Mouse (Mus musculus): ENCODE measurements at regions not wholly inside any gene's neighbourhood (a gene's known extent, or its start where the extent isn't known, plus 50 kb on each side); places are given as distances from the start of the nearest gene placed in this dataset.
"Not testable (repeated sequence)": the region's sequence is repeated elsewhere in the genome, so short reads cannot be mapped to it uniquely, and the experiment has no call there.

DNA sequence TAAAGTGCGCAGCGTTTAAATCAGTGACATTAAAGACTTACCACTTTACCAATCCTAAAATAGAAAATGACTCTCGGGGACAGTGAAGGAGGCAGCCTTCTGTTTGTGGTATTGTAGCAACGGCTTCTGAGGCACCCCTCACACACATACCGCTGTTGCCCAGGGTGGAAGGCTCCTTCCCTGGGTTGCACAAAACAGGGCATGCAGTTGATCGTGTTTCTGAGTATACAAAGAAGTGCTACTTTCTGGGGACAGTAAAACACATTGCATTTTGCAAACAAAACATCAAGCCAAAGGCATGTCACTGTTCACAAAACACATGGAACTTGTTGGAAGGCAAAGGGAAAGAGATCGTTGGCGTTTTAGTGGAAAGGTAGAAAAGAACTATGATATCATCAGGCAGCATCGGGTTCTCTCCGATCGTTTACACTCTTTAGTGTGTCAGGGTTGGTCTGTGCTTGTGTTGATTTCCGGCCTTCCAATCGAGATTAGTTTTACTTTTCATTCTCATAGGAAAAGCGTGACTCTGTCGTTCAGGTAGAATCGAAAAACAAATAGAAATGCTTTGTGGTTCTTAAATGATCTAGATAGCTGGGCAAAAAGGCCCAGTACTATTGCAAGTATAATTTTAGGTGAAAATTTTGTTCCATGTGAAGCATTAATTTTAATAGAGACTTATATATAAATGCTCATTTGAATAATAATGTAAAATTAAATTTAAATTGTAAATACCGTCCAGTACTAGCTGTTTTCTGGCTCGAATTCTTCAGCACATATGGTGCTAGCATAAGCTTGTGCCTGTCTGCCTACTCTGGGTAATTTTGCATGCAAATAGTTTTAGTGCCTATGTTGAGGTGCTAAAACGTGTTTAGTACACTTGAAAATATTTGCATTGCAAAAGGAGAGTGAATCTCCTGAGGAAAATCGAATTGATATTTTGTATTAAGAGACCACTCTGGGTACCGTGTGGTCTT, 123.1 kb upstream of the Mpdz start:
- DNase-seq (ENCODE audit: low spot score), result no peak
- intact Hi-C loops (cut with DNase I), result loop anchor here (1.0 to 10.0 kb wide), 3 partner anchors 191 to 1024 kb away; no protein-coding TSS in a partner anchor

DNA sequence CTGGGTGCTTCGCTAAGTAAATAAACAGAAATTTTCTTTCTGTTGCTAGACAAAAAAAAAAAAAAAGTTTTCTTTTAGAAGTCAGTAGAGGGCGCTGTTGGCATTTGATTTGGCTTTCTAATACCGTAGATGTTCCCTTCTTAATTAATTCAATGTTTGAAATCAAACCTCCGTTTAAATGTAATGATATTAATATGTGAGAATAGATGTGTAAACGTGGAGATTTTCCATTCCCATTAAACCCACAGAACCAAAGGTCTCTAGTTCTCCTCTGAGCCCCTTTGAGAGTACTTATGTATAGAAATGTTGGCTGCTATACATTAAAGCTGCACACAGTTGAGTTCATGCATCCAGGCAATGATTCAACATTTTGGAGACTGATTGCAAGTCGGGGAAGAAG, 121.8 kb upstream of the Mpdz start:
- DNase-seq (ENCODE audit: low spot score), result no peak

DNA sequence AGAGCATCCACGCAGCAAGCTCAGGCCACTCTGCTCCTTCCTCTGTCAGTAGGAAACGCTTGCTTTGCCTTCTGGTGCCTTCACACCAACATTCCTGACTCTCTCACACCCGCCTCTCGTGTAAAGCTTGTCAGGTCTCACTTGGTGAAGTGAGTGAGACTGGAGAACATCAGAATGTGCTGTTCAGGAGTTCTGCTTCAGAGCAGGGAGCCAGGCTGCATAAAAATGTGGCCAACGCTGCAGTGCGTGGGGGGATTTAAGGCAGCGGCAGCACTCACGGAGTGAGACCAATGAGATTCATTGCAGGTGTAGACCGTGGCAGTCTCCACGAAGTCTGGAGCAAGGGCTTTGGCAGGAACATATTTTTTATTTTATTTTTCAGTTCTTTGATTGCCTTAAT, 121.0 kb upstream of the Mpdz start:
- intact Hi-C loops (cut with DNase I), result loop anchor here (5.0 to 10.0 kb wide), 3 partner anchors 189 to 1049 kb away; no protein-coding TSS in a partner anchor
- no peak for DNase-seq (ENCODE audit: low spot score)

More for the DNA sequence above, 121.8 kb upstream of the Mpdz start:
- intact Hi-C loops (cut with DNase I), result loop anchor here (2.0 to 10.0 kb wide), 4 partner anchors 190 to 1048 kb away; no protein-coding TSS in a partner anchor

DNA sequence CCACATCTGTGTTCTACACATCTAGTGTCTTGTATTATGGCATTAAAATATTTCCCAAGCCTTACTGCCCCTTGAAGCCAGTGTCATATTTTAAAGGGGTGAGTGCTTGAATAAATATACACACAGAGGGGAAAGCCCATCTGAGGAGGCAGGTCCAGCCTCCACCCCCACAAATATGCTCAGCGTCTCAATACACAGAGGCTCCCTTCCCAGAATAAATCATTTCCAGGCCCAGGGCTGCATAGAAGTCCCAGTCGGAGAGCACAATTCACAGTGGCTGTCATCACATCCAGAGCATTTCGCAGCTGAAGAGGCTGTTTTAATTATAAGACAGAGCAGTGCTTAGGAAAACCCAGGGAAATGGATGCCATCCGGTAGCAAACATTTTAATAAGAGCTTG, 118.8 kb upstream of the Mpdz start:
- DNase-seq (ENCODE audit: low spot score), result no peak
- intact Hi-C loops (cut with DNase I), result loop anchor here (5.0 to 10.0 kb wide), 3 partner anchors 187 to 1051 kb away; no protein-coding TSS in a partner anchor

DNA sequence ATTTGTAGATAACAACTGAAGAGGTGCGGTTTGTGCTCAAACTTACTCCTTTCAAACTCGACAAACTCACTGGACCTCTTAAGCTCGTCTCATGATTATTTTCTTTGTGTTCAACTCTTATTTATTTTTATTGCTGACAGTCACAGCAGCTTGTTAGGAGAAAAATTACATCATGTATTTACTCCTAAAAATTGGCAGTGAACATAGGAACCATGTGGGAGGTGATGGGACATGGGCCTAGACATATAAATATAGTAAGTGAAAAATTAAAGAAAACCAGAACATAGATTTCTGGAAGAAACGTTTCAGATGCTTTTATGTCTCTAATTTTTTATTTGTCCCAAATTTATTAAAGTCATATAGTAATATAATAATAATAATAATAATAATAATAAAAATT, 108.2 kb upstream of the Mpdz start:
- intact Hi-C loops (cut with DNase I), result no loop called here
- no peak for DNase-seq (ENCODE audit: low spot score)

DNA sequence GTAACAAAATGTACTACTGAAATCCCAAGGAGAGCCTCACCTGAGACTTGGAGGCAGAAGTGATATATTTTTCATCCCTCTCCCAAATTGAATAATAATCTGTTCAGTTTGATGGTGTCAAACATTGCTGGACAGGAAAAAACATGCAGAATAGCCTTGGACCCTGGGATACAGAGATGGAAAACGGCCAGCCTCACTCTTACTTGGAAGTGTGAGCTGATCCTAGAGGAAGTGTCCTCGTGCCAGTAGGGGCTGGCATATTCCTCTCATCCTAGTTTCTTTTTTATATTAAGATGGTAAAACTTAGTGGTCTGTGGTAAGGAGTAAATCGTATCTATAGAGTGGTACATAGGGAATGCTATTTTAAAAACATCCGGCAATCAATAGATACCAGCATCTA, 107.6 kb upstream of the Mpdz start:
- intact Hi-C loops (cut with DNase I), result no loop called here
- no peak for DNase-seq (ENCODE audit: low spot score)

DNA sequence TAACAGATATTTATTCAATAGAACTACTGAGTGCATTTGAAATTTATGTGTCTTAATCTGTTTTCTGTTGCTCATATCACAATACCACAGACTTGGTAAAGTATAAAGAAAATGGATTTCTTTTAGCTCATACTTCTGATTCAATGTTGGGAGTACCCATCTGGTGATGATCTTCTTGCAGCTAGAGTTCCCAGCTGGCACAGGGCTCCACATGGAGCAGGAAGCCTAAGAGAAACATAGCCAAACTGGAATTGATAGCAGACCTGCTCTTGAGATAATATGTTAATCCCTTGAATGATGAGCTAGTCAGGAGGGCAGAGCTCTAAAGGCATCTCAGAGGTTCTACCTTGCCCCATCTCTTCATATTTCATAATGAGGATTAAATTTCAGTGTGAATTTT, 97.9 kb upstream of the Mpdz start:
- no peak for DNase-seq (ENCODE audit: low spot score)
- intact Hi-C loops (cut with DNase I), result no loop called here

DNA sequence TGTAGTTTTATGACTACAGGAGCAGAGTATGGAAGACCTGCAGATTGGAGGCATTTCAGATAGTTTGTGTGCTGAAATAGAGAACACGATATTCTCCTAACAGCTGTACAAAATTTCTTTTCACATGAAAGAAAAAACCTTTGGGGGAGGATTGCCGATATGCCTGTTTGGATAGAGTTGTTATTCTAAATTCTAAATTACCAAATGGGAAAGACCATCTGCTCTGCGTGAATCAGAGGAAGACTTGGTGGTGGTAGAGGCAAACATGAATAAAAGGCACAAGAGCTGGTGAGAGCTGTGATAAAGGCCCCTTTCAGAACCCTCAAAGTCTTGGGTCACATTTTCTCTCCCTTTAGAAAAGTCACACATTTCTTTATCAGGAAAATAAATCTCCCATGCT, 96.9 kb upstream of the Mpdz start:
- no peak for DNase-seq (ENCODE audit: low spot score)
- intact Hi-C loops (cut with DNase I), result no loop called here

DNA sequence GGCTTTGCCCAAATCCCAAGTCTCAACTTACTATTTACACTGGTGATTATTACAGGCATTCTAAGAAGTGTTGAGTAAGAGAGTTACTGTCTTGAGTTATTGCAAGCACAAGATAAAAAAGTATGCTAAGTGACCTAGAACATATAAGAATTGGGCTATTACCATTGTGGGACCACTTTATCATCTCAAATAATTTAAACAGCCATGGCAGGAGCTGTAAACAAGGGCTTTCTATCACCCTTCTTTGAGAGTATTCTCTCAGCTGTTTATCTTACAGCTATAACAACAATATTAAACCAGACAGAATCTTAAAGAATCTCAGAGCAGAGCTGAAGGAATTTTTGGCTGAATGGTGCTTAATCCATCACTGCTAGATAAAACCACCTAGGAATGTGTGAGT, 94.2 kb upstream of the Mpdz start:
- no peak for DNase-seq (ENCODE audit: low spot score)
- intact Hi-C loops (cut with DNase I), result no loop called here

DNA sequence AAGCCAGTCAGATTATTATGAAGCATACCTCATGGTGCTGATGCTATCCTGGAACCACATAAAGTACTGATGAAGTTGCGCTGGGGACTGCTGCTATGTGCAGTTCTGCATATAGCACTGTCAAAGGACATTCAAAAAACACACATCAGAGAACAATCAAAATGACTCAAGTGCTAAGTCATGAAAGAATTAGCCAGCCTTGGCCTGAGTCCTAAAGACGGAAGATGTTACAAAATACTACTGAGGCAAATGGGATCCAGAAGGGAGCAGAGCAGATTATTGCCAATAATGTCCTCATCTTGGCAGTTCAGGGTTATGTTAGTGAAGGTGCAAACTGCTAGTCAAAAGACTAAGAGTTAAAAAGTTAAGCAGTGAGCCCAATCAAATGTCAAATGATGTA, 87.9 kb upstream of the Mpdz start:
- peak; percentile 7 for DNase-seq (ENCODE audit: low spot score)
- intact Hi-C loops (cut with DNase I), result no loop called here

DNA sequence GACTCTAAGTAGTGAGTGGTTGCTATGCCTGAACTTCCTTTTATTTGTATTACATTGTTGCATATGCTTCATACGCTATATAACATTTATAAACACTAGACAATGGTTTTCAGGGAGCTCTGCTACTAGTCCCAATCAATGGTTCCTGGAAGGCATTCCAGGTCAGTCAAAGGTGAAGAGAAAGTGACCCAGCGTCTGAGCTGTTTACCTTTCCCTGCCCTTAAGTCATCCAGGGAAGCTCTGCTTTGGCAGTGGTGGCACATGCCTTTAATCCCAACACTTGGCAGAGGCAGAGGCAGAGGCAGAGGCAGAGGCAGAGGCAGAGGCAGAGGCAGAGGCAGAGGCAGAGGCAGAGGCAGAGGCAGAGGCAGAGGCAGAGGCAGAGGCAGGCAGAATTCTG, 76.5 kb upstream of the Mpdz start:
- DNase-seq (ENCODE audit: low spot score); intact Hi-C loops (cut with DNase I): not testable (repeated sequence)

DNA sequence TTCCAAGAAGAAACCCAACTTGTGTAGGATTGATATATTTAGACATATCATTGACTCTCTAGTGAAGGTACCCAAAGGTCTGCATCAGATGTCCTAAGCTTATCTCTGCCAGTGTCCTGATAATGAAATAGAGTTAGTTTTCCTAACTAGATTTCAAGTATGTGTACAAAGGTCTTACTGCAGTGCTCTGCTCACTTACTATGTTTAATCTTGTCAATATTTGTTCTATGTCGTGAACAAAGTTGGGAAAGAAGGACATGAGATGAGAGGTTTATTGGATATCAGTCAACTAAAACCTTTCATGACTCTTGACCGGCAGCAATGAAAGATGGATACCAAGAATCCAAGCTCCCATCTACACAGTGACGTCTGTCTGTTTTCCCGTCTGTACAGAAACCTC, 71.9 kb upstream of the Mpdz start:
- intact Hi-C loops (cut with DNase I), result no loop called here
- no peak for DNase-seq (ENCODE audit: low spot score)

DNA sequence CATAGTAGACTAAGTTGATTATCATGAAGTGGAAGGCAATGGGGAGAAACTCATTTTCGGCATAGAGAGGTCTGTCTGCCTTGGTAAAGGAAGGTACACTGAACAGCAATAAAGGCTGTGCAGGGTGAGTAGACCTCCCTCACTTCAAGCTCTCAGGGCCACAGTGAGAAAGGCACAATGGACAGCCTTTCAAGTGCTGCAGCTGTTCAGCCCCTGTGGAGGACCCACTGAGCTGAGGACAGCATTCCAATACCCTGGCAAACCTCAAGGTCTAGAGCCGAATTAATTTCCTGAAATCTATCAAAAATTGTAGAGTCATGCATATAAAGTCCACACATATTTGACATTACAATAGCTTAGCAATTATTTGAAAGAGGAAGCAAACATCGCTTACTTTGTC, 69.8 kb upstream of the Mpdz start:
- no peak for DNase-seq (ENCODE audit: low spot score)
- intact Hi-C loops (cut with DNase I), result no loop called here

DNA sequence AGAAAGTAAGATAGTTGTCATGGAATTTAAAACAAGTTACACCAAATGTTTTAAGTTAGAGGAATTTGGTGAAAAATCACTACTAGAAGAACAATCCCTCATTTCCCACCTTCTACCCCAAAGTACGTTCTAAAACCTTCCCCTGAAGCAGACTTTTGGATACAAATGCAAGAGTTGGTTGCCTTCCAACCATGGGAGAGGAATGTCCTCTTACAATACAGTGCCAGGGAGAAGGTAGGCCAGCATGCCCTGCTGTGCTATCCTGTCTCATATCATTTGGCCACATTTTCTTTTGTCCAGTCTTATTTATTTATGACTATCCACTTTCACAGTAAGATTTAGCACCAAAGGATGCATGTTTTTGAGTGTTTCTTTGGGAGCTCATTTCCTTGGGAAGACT, 66.2 kb upstream of the Mpdz start:
- intact Hi-C loops (cut with DNase I), result no loop called here

DNA sequence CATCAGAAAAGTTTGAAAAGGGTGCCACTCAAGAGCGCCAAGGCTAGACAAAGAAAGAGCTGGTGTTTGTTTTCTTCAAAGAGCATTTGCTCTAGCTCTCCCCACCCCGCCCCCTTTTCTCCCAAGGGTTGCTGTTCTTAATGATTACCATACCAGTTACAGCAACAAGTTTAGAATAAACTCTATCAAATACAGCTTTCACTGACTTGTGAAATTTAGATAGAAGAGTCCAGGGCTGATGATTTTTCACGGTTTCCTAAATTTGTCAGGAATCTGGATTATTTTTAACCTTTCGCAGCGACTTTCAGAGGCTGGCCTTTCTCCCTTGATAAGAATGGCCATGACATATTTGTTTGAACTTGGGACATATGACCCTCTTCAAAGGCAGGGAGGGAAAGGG, 64.2 kb upstream of the Mpdz start:
- no peak for DNase-seq (ENCODE audit: low spot score)
- intact Hi-C loops (cut with DNase I), result no loop called here

More for the DNA sequence above, 66.2 kb upstream of the Mpdz start:
- DNase-seq (ENCODE audit: low spot score), result no peak

DNA sequence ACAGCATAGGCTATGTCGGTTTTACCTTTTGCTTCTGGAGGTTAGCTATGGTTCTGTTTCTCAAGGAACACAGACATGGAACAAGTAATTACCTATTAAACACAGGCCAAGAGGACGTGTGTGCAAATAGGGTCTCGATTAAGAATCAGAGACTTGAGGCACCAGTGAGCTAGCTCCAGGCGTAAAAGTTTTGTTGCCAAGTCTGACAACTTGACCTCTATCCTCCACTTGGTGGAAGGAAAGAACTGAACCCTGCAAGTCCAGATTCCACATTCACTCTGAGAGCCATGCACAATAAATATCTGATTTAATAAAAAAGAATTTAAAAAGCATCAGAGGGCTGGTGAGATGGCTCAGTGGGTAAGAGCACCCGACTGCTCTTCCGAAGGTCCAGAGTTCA, 63.7 kb upstream of the Mpdz start:
- intact Hi-C loops (cut with DNase I), result no loop called here
- DNase-seq (ENCODE audit: low spot score), result no peak

DNA sequence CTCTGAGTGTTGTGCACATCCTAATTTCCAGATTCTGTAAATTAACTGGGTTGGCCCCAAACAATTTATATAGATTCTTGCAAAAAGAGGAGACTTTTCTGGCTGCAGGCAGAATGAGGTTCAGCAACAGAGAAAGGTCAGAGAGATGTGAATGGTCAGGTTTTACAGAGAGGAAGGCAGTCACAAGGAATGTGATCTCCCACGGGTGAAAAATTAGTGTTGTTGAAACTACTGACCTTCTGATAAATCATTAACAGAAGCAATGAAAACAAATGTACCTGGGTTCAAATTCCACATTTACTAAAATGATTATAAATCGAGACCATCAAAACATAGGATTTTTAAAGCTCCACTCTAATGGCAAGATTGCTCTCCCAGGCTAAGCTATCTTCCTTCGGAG, 62.5 kb upstream of the Mpdz start:
- intact Hi-C loops (cut with DNase I), result no loop called here
- no peak for DNase-seq (ENCODE audit: low spot score)

DNA sequence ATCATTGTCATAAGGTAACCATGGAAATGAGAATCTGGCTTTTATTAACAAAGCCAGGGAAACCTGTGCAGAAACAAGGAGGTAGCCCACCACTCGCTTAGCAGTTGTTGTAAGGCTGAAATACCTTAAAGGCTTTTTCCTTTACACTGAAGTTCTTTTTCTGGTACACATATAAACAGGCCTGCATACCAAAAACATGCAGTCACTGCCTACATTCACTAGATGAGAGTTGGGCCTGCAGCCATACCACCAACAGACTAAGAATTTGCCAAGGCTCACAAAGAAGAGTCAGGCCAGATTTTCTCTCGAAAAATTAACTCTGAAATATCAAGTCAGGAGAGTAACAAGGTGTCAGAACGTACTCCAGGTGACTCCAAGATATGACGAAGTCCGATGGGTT, 61.3 kb upstream of the Mpdz start:
- intact Hi-C loops (cut with DNase I), result no loop called here
- no peak for DNase-seq (ENCODE audit: low spot score)

DNA sequence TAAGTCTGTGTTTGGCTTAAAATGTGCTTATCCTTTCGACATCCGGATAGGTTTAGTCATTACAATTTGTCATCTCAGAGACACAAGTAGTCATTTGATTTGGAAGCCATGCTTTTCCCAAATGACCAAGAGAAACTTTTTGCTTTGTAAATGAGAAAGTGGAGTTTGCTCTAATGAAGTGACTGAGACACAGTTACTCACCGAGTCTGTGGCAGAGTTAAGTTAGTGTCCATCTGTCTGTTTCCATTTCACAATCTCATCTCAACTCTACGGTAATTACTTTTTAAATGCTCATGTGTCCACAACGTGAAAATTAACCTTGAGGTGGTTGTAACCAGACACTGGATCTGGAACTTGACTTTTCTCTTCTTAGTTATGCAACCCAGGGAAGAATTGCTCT, 59.2 kb upstream of the Mpdz start:
- intact Hi-C loops (cut with DNase I), result no loop called here
- no peak for DNase-seq (ENCODE audit: low spot score)

DNA sequence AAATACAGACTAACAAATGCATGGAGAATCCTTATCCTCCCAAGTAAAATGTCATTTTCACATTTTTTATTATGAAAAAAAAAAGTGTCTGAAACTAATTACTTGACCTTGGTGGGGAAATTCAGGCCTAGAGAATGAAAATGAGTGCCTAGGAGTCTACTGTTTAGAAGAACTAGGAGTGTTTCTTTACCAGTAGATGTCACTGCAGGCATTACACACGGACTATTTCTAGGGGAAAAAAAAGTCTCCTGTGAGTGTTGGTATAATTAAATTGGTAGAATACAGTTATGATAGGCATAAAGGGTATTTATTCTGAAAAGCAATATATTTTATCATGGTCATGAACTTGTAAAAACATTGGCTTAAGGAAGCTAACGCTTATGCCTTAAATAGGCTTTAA, 55.5 kb upstream of the Mpdz start:
- intact Hi-C loops (cut with DNase I), result loop anchor here (2.0 to 10.0 kb wide), 3 partner anchors 1091 to 1437 kb away; no protein-coding TSS in a partner anchor
- no peak for DNase-seq (ENCODE audit: low spot score)

DNA sequence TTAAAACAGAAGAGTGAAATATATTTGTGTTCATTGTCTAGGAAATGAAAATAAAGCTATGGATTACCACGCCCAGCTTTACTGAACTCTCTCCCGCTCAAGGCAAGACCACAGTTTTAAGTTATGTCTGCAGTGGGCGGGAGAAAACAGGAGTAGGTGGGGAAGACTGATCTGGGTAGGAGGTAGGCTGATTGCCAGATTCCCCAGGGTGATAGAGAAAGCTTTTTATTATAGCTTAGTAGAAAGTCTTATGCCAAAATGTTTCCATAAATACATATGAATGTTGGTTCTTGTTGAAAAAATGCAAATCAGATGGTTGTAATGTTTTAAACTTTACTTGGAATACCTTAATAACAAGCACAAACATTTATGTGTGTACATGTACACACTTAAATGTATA, 50.2 kb upstream of the Mpdz start:
- intact Hi-C loops (cut with DNase I), result loop anchor here (10.0 kb wide), 1 partner anchor 1442 kb away; no protein-coding TSS in a partner anchor

More for the DNA sequence above, 50.2 kb upstream of the Mpdz start:
- DNase-seq (ENCODE audit: low spot score), result no peak
